40 mouse cellular contexts compared by ENCODE assay signal in genomic region chrX:11360823-11361222, GRCm38 (mm10). TPM values are rescaled to one million over a fixed set of nuclear protein-coding genes. Genes with fewer than 3 reads are reported as not detected.
"Had no signal": no experiment of that assay in that cellular context is flagged by ENCODE, and none has a peak within 500 bp of the region (broad histone marks: within the 10 kb centered on the region; RNA-seq: fewer than 3 reads in every experiment).

No protein-coding gene starts in this region.

- H3K4me3 ChIP-seq: gastrocnemius, adult 2 months; heart, embryonic 10.5 days; heart, embryonic 12.5 days; hindbrain, embryonic 13.5 days; hindbrain, embryonic 15.5 days; kidney, embryonic 15.5 days; left cerebral cortex, adult 2 months; limb, embryonic 13.5 days; limb, embryonic 15.5 days; liver, embryonic 12.5 days had no signal

- H3K4me1 ChIP-seq: heart, embryonic 10.5 days; heart, embryonic 12.5 days; kidney, embryonic 15.5 days; limb, embryonic 15.5 days; liver, embryonic 12.5 days had no signal

- DNase-seq: gastrocnemius, adult 2 months; gastrocnemius, postnatal 10 days; gastrocnemius, postnatal 25 days; heart, adult 18-20 months; heart, postnatal 10 days; kidney, adult 11 months; kidney, adult 2 months; kidney, adult 9 months; kidney, postnatal 14 days; kidney, postnatal 36 days; layer of hippocampus, postnatal 36 days; left cerebral cortex, postnatal 4 days had no signal

- ATAC-seq: hindbrain, postnatal 0 days; intestine, embryonic 16.5 days; liver, embryonic 12.5 days had no signal

- H3K9me3 ChIP-seq: heart, embryonic 10.5 days; heart, embryonic 12.5 days; hindbrain, embryonic 13.5 days; hindbrain, embryonic 15.5 days; kidney, embryonic 15.5 days; limb, embryonic 13.5 days; limb, embryonic 15.5 days; liver, embryonic 12.5 days had no signal

- H3K27me3 ChIP-seq: hindbrain, embryonic 15.5 days; liver, embryonic 12.5 days had no signal

- H3K36me3 ChIP-seq: heart, embryonic 10.5 days; heart, embryonic 12.5 days; hindbrain, embryonic 13.5 days; hindbrain, embryonic 15.5 days; kidney, embryonic 15.5 days; limb, embryonic 13.5 days; limb, embryonic 15.5 days; liver, embryonic 12.5 days had no signal

- H3K27ac ChIP-seq: gastrocnemius, adult 2 months; heart, embryonic 10.5 days; hindbrain, embryonic 13.5 days; hindbrain, embryonic 15.5 days; hindbrain, postnatal 0 days; kidney, embryonic 15.5 days; kidney, postnatal 0 days; left cerebral cortex, adult 2 months; limb, embryonic 13.5 days; limb, embryonic 15.5 days; liver, embryonic 12.5 days; liver, embryonic 14.5 days had no signal

RNA-seq across cellular contexts. Expression of gene H2al1j, which starts 33.2 kb away (rescaled TPM):
- total RNA-seq: gastrocnemius, adult 2 months; gastrocnemius, postnatal 10 days; gastrocnemius, postnatal 25 days; gastrocnemius, postnatal 4 days; heart, adult 18-20 months; heart, adult 8-10 months; heart, postnatal 10 days; heart, postnatal 25 days; hindbrain, postnatal 0 days; layer of hippocampus, adult 18-20 months; layer of hippocampus, adult 8-10 months; layer of hippocampus, postnatal 14 days; layer of hippocampus, postnatal 36 days; left cerebral cortex, adult 2 months; left cerebral cortex, postnatal 25 days; left cerebral cortex, postnatal 4 days; liver, adult 2 months had no signal
- polyA plus RNA-seq: frontal cortex, adult 2 months; heart, embryonic 10.5 days; heart, embryonic 12.5 days; heart, embryonic 14.5 days; heart, embryonic 16.5 days; hindbrain, embryonic 11.5 days; hindbrain, embryonic 13.5 days; hindbrain, embryonic 15.5 days; hindbrain, postnatal 0 days; intestine, embryonic 14.5 days; intestine, embryonic 16.5 days; kidney, adult 2 months; kidney, embryonic 15.5 days; kidney, postnatal 0 days; large intestine, adult 2 months; limb, embryonic 11.5 days; limb, embryonic 13.5 days; limb, embryonic 15.5 days; liver, adult 2 months; liver, embryonic 12.5 days; liver, embryonic 14.5 days had no signal

RNA-seq across cellular contexts. Expression of gene H2al1i, which starts 36.4 kb away (rescaled TPM):
- total RNA-seq: gastrocnemius, adult 2 months; gastrocnemius, postnatal 10 days; gastrocnemius, postnatal 25 days; gastrocnemius, postnatal 4 days; heart, adult 18-20 months; heart, adult 8-10 months; heart, postnatal 10 days; heart, postnatal 25 days; hindbrain, postnatal 0 days; layer of hippocampus, adult 18-20 months; layer of hippocampus, adult 8-10 months; layer of hippocampus, postnatal 14 days; layer of hippocampus, postnatal 36 days; left cerebral cortex, adult 2 months; left cerebral cortex, postnatal 25 days; left cerebral cortex, postnatal 4 days; liver, adult 2 months had no signal
- polyA plus RNA-seq: frontal cortex, adult 2 months; heart, embryonic 10.5 days; heart, embryonic 12.5 days; heart, embryonic 14.5 days; heart, embryonic 16.5 days; hindbrain, embryonic 11.5 days; hindbrain, embryonic 13.5 days; hindbrain, embryonic 15.5 days; hindbrain, postnatal 0 days; intestine, embryonic 14.5 days; intestine, embryonic 16.5 days; kidney, adult 2 months; kidney, embryonic 15.5 days; kidney, postnatal 0 days; large intestine, adult 2 months; limb, embryonic 11.5 days; limb, embryonic 13.5 days; limb, embryonic 15.5 days; liver, adult 2 months; liver, embryonic 12.5 days; liver, embryonic 14.5 days had no signal

RNA-seq across cellular contexts. Expression of gene H2al1h, which starts 39.5 kb away (rescaled TPM):
- total RNA-seq: gastrocnemius, adult 2 months; gastrocnemius, postnatal 10 days; gastrocnemius, postnatal 25 days; gastrocnemius, postnatal 4 days; heart, adult 18-20 months; heart, adult 8-10 months; heart, postnatal 10 days; heart, postnatal 25 days; hindbrain, postnatal 0 days; layer of hippocampus, adult 18-20 months; layer of hippocampus, adult 8-10 months; layer of hippocampus, postnatal 14 days; layer of hippocampus, postnatal 36 days; left cerebral cortex, adult 2 months; left cerebral cortex, postnatal 25 days; left cerebral cortex, postnatal 4 days; liver, adult 2 months had no signal
- polyA plus RNA-seq: frontal cortex, adult 2 months; heart, embryonic 10.5 days; heart, embryonic 12.5 days; heart, embryonic 14.5 days; heart, embryonic 16.5 days; hindbrain, embryonic 11.5 days; hindbrain, embryonic 13.5 days; hindbrain, embryonic 15.5 days; hindbrain, postnatal 0 days; intestine, embryonic 14.5 days; intestine, embryonic 16.5 days; kidney, adult 2 months; kidney, embryonic 15.5 days; kidney, postnatal 0 days; large intestine, adult 2 months; limb, embryonic 11.5 days; limb, embryonic 13.5 days; limb, embryonic 15.5 days; liver, adult 2 months; liver, embryonic 12.5 days; liver, embryonic 14.5 days had no signal

RNA-seq across cellular contexts. Expression of gene H2al1g, which starts 42.8 kb away (rescaled TPM):
- total RNA-seq: gastrocnemius, adult 2 months; gastrocnemius, postnatal 10 days; gastrocnemius, postnatal 25 days; gastrocnemius, postnatal 4 days; heart, adult 18-20 months; heart, adult 8-10 months; heart, postnatal 10 days; heart, postnatal 25 days; hindbrain, postnatal 0 days; layer of hippocampus, adult 18-20 months; layer of hippocampus, adult 8-10 months; layer of hippocampus, postnatal 14 days; layer of hippocampus, postnatal 36 days; left cerebral cortex, adult 2 months; left cerebral cortex, postnatal 25 days; left cerebral cortex, postnatal 4 days; liver, adult 2 months had no signal
- polyA plus RNA-seq: frontal cortex, adult 2 months; heart, embryonic 10.5 days; heart, embryonic 12.5 days; heart, embryonic 14.5 days; heart, embryonic 16.5 days; hindbrain, embryonic 11.5 days; hindbrain, embryonic 13.5 days; hindbrain, embryonic 15.5 days; hindbrain, postnatal 0 days; intestine, embryonic 14.5 days; intestine, embryonic 16.5 days; kidney, adult 2 months; kidney, embryonic 15.5 days; kidney, postnatal 0 days; large intestine, adult 2 months; limb, embryonic 11.5 days; limb, embryonic 13.5 days; limb, embryonic 15.5 days; liver, adult 2 months; liver, embryonic 12.5 days; liver, embryonic 14.5 days had no signal

RNA-seq across cellular contexts. Expression of gene H2al1f, which starts 45.9 kb away (rescaled TPM):
- total RNA-seq: gastrocnemius, adult 2 months; gastrocnemius, postnatal 10 days; gastrocnemius, postnatal 25 days; gastrocnemius, postnatal 4 days; heart, adult 18-20 months; heart, adult 8-10 months; heart, postnatal 10 days; heart, postnatal 25 days; hindbrain, postnatal 0 days; layer of hippocampus, adult 18-20 months; layer of hippocampus, adult 8-10 months; layer of hippocampus, postnatal 14 days; layer of hippocampus, postnatal 36 days; left cerebral cortex, adult 2 months; left cerebral cortex, postnatal 25 days; left cerebral cortex, postnatal 4 days; liver, adult 2 months had no signal
- polyA plus RNA-seq: frontal cortex, adult 2 months; heart, embryonic 10.5 days; heart, embryonic 12.5 days; heart, embryonic 14.5 days; heart, embryonic 16.5 days; hindbrain, embryonic 11.5 days; hindbrain, embryonic 13.5 days; hindbrain, embryonic 15.5 days; hindbrain, postnatal 0 days; intestine, embryonic 14.5 days; intestine, embryonic 16.5 days; kidney, adult 2 months; kidney, embryonic 15.5 days; kidney, postnatal 0 days; large intestine, adult 2 months; limb, embryonic 11.5 days; limb, embryonic 13.5 days; limb, embryonic 15.5 days; liver, adult 2 months; liver, embryonic 12.5 days; liver, embryonic 14.5 days had no signal
